Mouse (Mus musculus): ENCODE measurements around the gene Otx2. TPM values are rescaled to one million over a fixed set of nuclear protein-coding genes. Genes with fewer than 3 reads are reported as not detected.

The Otx2 gene
- polyA plus RNA-seq, 1 experiment from 2014 or later = not detected

DNA sequence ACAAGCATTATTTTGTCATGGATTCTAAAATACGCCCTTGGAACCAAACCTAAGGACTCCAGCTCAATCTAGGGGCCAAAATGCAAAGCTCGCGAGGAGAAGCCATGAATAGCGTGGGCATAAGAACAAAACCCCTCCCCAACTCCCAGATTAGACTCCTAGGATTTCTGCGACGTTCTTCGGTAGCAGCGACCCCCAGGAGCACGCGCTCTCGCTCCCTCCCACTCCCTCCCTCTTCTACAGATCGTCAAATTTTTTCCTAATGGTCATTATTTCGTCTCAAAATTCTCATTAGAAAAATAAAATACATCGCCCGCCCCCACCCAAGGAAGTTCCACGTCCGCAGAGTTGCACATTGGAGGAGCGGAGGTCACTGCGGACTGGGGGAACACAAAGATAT lies 6.8 kb downstream of the Otx2 start:
- no peak for ATAC-seq (ENCODE audit: low read depth)
- Histone ChIP-seq H3K27me3 (peaks cover 100% of the 10 kb centered on the region), H3K36me3 (no peaks in the 10 kb centered on the region), H3K4me1 (replicated peaks) (peaks cover 9% of the 10 kb centered on the region), H3K4me2 (no peak overlapping the region), H3K4me3 (no peak overlapping the region), H3K9ac (no peak overlapping the region), H3K9me3 (no peaks in the 10 kb centered on the region), H3K27ac (replicated peaks) (no peak overlapping the region)
- under 1% methylated on average over 19 of the region's 19 CpGs for WGBS

DNA sequence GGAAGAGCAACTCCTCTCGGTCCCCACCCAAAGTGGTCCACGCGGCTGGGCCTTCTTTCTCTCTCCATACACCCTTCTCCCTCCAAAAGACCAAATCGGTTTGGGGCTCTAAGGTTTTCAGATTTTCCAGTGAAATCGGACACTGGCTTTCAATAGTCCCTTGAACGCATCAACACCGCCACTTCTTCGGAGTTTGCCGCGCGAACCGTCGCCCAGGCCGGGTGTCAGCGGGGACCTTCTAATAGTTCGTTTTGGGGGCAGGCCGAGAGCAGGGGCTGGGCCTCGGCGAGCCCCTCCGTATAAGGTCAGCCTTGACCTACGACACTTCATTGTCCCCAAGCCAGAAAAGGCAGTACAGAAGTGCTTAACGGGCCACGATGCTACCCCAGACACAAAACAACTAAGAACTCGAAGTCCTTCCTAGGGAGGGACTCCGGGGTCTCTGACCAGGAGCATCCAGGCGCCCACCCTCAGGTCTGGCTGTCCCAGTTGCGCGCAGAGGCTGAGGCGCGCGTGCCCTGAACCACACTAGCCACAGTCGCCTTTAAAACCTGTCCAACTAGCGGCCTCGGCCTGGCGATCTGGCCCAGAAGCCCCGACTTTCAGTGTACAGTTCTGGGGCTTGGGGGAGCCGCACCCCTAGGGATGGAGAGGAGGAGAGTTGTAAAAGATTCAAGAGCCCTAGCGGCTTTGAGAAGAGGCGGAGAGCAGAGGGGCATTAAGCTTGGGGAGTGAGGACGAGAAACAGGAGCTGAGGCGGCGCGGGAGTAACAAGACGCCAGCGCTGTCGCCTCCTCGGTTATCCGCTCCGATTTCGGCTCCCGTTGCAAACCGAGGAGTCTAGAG lies 7.6 kb downstream of the Otx2 start:
- WGBS = 1% methylated on average over 52 of the region's 52 CpGs
- Histone ChIP-seq H3K9me3 (no peaks in the 10 kb centered on the region), H3K4me2 (no peak overlapping the region), H3K9ac (no peak overlapping the region), H3K4me3 (no peak overlapping the region), H3K27ac (replicated peaks) (no peak overlapping the region), H3K36me3 (no peaks in the 10 kb centered on the region), H3K27me3 (peaks cover 100% of the 10 kb centered on the region), H3K4me1 (replicated peaks) (peaks cover 9% of the 10 kb centered on the region)
- peak; percentile 19; the same call in 1 of the 2 replicates for ATAC-seq (ENCODE audit: low read depth)

DNA sequence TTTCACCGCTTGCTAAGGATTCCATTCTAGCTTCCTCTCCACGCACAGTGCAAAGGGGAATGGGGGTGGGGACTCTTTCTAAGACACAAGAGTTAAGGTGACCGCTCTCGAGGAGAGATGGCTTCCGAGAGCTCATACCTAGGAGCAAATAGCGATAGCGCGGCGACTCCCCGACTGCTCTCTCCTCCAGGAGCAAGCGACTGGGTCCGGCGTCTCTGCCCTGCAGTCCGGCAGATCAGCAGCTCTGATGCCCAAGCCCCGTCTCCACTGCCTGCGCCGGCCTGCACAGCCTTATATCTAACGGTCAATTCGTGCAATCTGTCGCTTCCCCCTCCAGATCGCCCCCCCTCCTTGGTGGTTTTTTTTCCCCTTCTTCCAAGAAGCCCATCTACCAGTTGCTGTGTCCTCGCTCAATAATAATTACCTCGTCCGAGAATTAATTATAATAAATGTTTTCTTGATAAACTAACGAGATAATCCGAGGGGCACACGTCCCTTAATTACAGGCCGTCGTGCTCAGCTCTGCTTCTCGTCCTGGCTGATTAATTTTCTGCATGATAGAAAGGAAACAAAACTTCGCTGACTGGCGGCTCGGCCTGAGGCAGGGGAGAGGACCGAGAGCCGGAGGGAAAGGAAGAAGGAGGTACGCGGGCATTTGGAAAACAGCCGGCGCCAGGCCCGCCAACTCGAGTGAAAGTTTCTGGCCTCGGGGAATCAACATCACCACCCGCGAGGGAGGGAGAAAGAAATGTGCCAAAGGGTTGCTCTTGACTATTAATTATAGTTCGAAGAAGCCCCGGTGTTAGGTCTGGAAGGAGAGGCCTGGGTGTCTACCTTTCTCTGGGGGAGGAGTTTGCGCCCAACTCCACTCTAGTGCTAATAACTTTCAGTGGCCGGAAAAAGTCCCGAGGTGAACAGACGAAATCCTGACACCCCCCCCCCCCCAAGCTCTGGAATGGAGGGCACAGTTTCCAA lies 8.5 kb downstream of the Otx2 start:
- H3K36me3 ChIP-seq = no peaks in the 10 kb centered on the region
- no peak for ATAC-seq (ENCODE audit: low read depth)
- under 1% methylated on average over 50 of the region's 50 CpGs for WGBS
- H3K4me1 ChIP-seq (replicated peaks) = peaks cover 9% of the 10 kb centered on the region
- no peak overlapping the region for H3K4me2 ChIP-seq
- H3K9me3 ChIP-seq = no peaks in the 10 kb centered on the region
- H3K4me3 ChIP-seq = no peak overlapping the region
- peaks cover 100% of the 10 kb centered on the region for H3K27me3 ChIP-seq
- no peak overlapping the region for H3K9ac ChIP-seq
- H3K27ac ChIP-seq (replicated peaks) = no peak overlapping the region

DNA sequence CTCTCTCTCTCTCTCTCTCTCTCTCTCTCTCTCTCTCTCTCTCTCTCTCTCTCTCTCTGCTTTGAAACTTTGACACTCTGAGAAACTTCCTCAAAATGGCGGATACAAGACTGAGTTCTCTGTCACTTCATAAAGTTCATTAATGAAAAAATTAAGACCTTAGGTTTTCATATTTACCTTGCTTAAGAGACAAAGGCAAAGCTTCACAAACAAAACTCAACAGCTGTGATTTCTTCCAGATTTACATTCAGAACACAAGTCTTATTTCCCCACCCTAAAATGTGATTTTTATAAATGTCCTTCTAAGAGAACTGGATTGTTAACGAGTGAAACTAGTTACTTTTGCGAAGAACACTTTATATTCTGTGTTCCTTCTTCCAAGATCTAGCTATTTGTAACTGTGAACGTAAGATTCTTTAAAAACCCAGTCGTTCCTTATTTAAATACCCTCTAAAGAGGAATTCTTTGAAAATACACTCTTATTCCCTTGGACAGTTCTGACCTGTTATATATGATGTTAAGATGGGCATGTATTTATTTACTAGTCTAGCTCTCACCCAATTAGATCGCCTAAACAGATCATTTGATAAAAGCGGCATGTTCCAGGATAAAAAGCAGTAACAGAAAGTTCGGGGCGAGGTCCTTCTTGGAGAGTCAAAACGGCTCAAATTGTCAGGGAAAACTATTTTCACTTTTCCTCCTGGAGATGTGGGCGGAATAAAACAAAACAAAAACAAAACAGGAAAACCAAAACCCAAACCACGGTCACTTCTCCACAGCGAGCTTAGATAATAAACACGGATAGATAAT lies 9.4 kb downstream of the Otx2 start:
- WGBS = 2% methylated on average over 14 of the region's 14 CpGs
- H3K27me3 ChIP-seq = peaks cover 100% of the 10 kb centered on the region
- no peak for ATAC-seq (ENCODE audit: low read depth)
- no peak overlapping the region for H3K4me2 ChIP-seq
- H3K4me1 ChIP-seq (replicated peaks) = peaks cover 9% of the 10 kb centered on the region
- H3K9ac ChIP-seq = no peak overlapping the region
- H3K36me3 ChIP-seq = no peaks in the 10 kb centered on the region
- no peak overlapping the region for H3K4me3 ChIP-seq
- H3K9me3 ChIP-seq = no peaks in the 10 kb centered on the region
- H3K27ac ChIP-seq (replicated peaks) = no peak overlapping the region

DNA sequence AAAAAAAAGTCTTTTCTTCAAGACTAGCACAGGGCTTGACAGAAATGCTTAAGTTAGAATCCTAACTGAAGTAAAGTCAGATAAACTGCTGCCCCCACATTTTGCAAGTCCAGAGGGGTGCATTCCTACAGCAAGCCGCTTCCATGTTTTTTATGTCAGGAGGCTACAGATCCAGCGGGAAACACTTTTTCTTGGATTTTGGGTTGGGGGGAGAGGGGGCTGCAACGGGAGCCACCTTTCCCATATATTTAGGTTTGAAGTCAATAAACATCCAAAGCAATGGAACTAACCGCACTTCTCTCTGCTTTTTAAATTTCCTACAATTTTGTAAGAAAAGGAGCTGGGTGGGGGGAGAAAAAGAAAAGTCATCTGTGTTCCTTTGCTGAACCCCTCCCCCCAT lies 10.1 kb downstream of the Otx2 start:
- WGBS = 3% methylated on average over 4 of the region's 4 CpGs
- peaks cover 100% of the 10 kb centered on the region for H3K27me3 ChIP-seq
- H3K4me1 ChIP-seq (replicated peaks) = peaks cover 6% of the 10 kb centered on the region
- no peak overlapping the region for H3K9ac ChIP-seq
- H3K27ac ChIP-seq (replicated peaks) = no peak overlapping the region
- H3K4me2 ChIP-seq = no peak overlapping the region
- no peaks in the 10 kb centered on the region for H3K36me3 ChIP-seq
- ATAC-seq (ENCODE audit: low read depth) = no peak
- no peak overlapping the region for H3K4me3 ChIP-seq
- no peaks in the 10 kb centered on the region for H3K9me3 ChIP-seq

DNA sequence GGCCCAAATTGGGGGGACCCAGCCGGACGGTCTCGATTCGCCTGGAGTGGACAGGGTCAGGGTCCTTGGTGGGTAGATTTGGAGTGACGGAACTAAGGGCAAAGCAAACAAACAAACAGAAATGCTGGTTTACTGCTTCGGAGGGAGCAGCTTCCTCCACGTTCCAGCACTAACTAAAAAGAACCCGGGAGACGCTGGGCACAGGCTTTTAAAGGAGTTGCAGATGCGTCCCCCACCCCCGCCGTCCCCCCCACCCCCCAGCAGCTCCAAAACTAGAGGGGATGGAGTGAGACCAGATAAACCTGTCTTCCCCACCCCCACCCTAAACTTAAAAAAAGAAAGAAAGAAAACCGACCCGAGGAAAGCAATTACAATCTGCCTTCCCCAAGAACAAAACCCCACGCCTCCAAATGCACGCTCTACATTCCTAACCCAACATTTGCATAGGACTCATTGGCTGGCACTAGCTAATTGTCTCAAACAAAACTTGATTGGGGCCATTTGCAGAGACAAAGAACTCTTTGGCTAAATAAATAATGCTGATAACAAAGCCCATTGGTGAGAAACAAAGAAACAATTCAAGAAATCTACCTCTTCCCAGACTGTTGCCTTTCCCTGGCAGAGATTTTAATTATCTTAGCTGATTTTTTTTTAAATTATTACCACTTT lies 10.9 kb downstream of the Otx2 start:
- Histone ChIP-seq H3K9ac (no peak overlapping the region), H3K9me3 (no peaks in the 10 kb centered on the region), H3K4me2 (no peak overlapping the region), H3K36me3 (no peaks in the 10 kb centered on the region), H3K4me3 (no peak overlapping the region), H3K4me1 (replicated peaks) (peaks cover 6% of the 10 kb centered on the region), H3K27ac (replicated peaks) (no peak overlapping the region), H3K27me3 (peaks cover 100% of the 10 kb centered on the region)
- WGBS = 3% methylated on average over 16 of the region's 16 CpGs
- ATAC-seq (ENCODE audit: low read depth) = no peak

DNA sequence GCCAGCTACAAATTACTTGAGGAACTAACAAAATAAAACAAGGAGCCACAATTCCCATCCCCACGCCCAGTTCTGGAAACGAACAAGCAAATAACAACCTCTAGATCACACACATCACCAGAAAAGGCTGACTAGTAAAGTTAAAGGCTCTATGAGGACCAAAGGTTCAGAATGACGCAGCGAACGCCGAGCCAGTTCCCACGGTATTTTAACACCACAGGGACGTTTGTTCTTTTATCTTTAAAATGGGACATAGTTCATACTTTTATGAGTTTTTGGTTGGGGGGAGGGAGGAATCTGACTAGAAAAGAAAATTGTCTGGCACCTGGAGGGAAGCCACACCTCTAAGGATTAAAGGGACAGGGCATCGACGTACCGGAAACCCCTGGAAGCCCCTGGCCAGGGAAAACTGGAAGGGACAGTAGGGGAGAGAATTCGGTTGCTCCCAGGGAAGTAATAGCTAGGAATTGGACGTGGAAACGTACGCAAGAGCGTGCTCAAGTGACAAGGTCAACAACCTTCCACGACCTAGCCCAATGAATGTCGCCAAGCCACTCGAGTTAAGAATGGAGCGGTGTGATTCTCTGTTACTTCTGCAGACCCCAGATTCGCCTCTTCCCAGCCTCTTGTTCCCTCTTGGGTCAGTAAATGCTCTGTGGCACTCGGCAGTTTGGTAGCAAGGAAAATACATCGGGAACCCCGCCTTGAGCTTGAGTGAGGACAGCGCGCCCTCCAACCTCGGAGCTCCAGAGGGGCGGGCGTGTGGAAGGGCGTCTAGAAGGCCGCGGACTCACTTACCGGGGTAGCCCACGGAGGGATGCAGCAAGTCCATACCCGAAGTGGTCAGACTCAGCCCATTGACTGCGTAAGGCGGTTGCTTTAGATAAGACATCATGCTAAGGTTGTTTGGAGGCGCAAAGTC lies 11.7 kb downstream of the Otx2 start:
- no peak overlapping the region for H3K4me2 ChIP-seq
- H3K27me3 ChIP-seq = peaks cover 100% of the 10 kb centered on the region
- H3K4me1 ChIP-seq (replicated peaks) = peaks cover 6% of the 10 kb centered on the region
- no peaks in the 10 kb centered on the region for H3K36me3 ChIP-seq
- WGBS = 1% methylated on average over 38 of the region's 38 CpGs
- H3K27ac ChIP-seq (replicated peaks) = no peak overlapping the region
- ATAC-seq (ENCODE audit: low read depth) = no peak
- no peak overlapping the region for H3K9ac ChIP-seq
- H3K9me3 ChIP-seq = no peaks in the 10 kb centered on the region
- no peak overlapping the region for H3K4me3 ChIP-seq

DNA sequence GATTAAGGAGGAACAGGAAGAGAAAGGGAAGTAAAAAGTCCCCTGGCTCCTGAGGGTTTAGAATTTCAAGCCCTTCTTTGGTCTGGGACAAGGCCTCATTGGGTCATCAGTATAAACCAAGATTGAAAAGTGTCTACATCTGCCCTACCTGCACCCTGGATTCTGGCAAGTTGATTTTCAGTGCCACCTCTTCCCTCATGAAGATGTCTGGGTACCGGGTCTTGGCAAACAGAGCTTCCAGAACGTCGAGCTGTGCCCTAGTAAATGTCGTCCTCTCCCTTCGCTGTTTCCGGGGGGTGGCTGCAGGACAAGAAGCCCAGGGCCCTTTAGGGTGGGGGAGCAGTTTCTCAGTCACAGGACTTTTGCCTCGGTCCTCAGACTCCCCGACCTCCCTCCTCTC lies 12.5 kb downstream of the Otx2 start:
- Histone ChIP-seq H3K36me3 (no peaks in the 10 kb centered on the region), H3K9me3 (no peaks in the 10 kb centered on the region), H3K9ac (no peak overlapping the region), H3K27ac (replicated peaks) (no peak overlapping the region), H3K4me3 (no peak overlapping the region), H3K4me2 (no peak overlapping the region), H3K27me3 (peaks cover 100% of the 10 kb centered on the region), H3K4me1 (replicated peaks) (peaks cover 6% of the 10 kb centered on the region)
- 16% methylated on average over 8 of the region's 8 CpGs for WGBS
- no peak for ATAC-seq (ENCODE audit: low read depth)

DNA sequence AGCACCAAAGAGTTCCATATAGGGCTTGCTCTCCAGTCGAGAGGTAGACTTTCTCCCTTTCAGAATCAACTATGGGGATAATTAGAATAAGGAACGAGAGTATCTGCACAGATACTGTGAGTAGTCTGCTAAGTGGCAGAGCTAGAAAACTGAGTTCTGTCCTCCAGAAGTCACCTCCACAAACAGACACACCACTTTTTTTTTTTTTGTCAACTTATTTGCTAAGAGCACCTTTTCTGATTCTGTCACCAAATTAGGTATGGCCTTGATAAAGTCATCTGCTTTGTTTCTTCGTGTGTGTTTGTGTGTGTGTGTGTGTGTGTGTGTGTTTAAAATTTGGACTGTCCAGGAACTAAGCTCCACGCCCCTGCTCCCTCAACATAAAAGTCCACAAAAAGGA lies 13.0 kb downstream of the Otx2 start:
- H3K9ac ChIP-seq = no peak overlapping the region
- no peaks in the 10 kb centered on the region for H3K36me3 ChIP-seq
- 47% methylated on average over 4 of the region's 4 CpGs for WGBS
- peaks cover 6% of the 10 kb centered on the region for H3K4me1 ChIP-seq (replicated peaks)
- no peak for ATAC-seq (ENCODE audit: low read depth)
- no peak overlapping the region for H3K4me2 ChIP-seq
- no peak overlapping the region for H3K4me3 ChIP-seq
- no peak overlapping the region for H3K27ac ChIP-seq (replicated peaks)
- no peaks in the 10 kb centered on the region for H3K9me3 ChIP-seq
- H3K27me3 ChIP-seq = peaks cover 100% of the 10 kb centered on the region

DNA sequence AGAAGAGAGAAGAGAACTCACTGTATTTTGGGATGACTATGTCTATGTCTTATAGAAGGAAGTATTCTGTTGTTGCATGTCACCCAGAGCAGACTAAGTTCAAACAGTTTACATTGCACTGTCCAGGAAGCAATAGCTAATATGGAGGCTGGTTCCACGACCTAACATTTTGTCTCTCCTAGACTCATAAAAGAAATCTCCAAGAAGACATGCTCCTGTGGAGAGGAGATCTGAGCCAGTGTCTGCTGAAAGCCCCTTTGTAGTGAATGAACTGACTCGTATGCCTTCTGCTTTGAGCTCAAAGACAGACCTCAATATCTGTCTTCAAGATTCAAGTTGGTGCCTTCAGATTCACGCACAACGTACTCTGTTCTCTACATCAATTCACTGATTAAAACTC lies 14.0 kb downstream of the Otx2 start:
- peaks cover 6% of the 10 kb centered on the region for H3K4me1 ChIP-seq (replicated peaks)
- no peak overlapping the region for H3K4me3 ChIP-seq
- H3K27ac ChIP-seq (replicated peaks) = no peak overlapping the region
- 55% methylated on average over 4 of the region's 4 CpGs for WGBS
- no peaks in the 10 kb centered on the region for H3K9me3 ChIP-seq
- no peak for ATAC-seq (ENCODE audit: low read depth)
- H3K27me3 ChIP-seq = peaks cover 100% of the 10 kb centered on the region
- no peaks in the 10 kb centered on the region for H3K36me3 ChIP-seq
- H3K9ac ChIP-seq = no peak overlapping the region
- no peak overlapping the region for H3K4me2 ChIP-seq
